Mouse (Mus musculus) frontal cortex, postnatal 36 days (tissue): Measurements from ENCODE around the gene Cd37.
A peak's percentile ranks its signal among the peaks of the same experiment; 100 is the strongest.

Experiments used
- DNase-seq, 2 experiments: peaks; one replicate each; pipeline ENCODE4 v3.0.0; 2022; ENCODE audit warnings: low spot score in 2 of 2

Cd37 gene

DNA sequence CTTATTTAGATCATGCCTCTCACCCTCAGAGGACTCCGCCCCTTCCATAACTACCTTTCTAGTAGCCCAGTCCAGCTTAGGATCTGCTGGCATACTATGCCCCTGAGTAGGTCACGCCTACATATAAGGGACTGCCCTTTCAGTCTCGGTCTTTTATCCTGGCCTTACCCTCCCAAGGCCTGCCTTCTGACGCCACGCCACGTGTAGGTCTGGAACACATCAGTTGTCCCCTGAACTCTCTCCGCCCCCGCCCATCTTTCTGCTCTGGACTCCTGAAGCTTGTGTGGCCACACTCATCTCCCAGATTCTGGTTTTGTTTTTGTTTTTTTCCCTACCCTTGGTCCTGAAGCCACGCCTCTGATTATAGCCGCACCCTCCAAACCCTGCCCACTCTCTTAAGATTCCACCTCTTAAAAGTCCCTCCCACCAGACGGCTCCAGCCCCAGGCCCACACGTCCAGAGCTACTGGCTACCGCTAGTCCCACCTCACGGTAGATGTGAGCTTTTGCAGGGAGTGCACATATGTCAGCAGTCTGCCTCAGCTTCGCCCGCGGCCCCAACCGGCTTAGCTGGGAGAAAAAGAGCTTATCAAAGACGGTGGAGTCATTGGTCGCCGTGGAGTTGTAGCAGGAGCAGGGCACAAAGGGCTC is 3.9 kb downstream of the Cd37 start:
- peak; percentile 18 to 34 for DNase-seq

DNA sequence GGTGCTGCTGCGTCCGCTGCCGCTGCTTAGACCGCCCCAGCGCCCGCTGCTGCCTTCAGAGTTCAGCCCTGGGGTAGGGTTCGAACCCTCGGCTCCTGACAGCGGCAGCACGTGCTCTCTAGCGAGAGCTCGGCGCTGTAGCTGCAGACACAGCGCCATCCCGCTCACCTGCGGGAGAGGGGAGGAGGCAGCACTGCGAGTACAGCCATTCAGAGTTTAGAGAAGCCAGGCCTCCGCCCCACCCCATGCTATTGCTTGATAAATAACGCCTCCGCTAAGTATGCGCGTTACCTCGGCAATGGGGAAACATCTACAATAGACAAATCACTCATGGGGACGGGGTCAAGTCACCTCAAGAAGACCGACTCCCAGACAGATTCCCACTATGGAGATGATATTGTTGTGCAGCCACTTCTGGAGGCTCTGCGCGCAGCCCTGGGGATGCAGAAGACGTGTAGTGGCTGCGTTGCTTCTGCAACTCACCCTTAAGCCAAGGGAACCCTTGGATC is 4.5 kb downstream of the Cd37 start:
- DNase-seq, result no peak

DNA sequence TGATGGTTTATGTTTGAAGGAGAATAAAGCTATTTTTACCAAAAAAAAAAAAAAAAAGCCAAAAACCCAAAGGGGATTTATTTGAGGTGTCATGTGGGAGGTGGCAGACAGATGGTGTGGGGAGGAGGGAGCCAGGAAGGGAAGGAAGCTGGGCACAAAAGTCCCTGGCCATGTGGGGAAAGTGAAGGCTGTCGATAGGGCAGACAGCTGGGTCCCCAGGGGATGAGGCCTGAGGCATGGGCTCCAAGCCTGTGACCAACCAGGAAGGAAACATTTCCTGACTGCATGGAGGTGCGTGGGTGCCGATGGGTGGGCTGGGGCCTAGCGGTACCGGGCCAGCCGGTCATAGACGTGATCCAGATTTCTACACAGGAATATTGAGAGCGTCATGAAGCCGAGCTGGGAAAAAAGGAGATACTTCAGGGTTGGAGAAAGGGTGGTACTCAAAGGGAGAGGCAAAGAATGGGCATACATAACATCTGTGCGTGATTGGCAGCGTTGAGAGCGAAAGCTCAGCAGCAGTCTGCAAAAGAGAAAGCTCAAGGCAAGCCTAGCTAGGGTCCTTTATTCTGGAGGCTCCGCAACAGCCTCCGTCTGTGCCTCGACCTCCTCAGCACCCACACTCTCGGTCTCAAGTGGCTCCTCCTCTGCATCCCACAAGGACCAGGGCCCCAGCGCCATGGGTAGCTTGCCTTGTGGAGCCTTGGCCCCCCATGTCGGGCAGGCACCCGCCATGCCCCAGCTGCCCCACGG is 5.2 kb downstream of the Cd37 start:
- DNase-seq, result peak; percentile 84 to 85

DNA sequence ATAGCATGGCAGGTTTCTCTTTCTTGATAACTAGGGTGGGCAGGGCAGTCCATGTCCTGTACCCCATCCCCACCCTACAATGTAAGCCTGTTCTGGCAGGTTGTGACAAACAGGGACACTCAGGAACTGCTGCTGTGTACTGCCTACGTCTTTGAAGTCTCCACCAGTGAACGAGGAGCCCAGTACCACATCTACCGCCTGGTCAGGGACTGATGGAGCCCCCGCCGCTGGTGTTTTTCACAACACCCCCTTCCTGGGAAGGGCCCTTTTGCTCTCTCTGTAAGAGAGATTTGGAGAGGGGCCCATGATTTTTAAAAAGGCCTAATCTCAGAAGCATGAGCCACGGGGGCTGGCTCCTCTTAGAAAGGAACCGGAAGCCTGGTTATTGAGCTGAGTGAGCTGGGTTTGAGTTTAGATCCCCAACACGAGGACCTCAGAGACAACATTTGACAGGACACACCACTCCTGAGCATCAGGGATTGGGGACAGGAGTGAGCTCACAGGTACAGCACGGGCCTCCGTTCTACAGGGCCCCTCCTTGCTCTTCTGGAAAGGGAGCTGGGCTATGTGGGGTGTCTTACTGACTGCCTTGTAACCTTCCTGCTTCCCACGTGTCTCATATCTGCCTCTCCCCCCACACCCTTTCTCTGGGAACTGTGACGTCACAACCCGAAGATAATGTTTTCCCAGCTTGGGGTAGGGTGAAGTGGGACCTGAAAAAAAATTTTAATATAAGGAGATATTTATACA is 6.0 kb downstream of the Cd37 start:
- DNase-seq, result peak; percentile 49 to 73

DNA sequence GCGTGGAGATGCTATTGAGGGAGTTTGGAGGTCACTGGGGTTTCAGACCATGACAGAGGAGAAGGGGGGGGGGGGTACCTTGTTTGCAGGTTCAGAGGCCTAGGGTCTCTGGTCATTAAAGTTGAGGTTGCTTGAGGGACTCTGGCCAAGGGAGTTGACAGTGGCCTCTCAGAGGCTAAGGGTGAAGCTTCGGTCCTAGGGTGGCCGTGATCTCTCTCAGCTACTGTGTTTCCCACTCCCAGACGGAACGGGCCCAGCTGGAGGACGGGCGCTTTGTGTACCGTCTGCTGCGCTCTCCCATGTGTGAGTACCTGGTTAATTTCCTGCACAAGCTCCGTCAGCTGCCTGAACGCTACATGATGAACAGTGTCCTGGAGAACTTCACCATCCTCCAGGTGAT is 7.0 kb downstream of the Cd37 start:
- DNase-seq, result no peak

DNA sequence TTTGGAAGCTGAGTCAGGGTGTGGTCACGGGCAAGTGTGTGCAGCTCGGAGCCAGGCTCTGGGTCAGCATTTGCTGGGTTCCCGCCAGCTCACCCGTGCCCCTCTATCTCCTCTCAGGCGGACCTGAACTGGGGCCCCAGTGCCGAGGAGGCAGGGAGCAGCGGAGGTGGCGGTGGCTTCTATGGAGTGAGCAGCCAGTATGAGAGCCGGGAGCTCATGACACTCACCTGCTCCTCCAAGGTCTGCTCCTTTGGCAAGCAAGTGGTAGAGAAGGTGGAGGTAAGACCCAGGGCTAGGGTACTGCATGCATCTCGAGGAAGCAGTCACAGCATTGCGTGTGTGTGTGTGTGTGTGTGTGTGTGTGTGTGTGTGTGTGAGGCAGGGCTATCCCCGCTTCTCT is 7.7 kb downstream of the Cd37 start:
- DNase-seq, result no peak

DNA sequence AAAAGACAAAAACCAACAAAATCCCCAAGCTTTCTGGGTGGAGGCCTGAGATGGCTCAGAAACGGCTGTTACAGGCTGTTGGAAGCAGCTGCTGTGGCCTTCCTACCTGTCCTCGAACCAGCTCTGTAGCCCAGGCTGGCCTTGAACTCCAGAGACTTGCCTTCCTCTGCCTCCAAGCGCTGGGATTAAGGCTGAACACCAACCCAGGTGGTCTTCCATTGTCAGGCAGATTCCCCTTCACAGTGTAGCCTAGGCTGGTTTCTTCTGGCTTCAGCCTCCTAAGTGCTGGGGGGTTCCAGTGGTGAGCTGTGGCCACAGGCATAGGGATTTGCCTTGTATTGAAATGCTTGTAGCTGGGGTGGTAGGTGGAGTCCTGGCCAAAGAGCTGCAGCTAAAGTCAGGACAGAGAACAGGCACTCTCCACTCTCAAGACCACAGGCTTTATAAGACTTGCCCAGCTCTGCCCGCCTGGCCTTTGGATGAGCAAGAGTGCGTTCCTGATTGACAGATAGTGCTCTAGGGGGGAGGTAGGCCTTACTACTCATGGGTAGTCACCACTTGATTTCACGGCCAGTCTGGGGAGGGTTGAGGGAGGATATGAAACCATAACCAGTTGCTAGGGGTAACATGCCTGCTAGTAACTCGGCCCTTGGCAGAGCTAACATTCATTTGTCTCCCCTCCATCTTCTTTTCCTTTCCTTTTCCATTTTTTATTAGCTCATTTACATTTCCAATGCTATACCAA is 9.3 kb downstream of the Cd37 start:
- DNase-seq, result no peak

DNA sequence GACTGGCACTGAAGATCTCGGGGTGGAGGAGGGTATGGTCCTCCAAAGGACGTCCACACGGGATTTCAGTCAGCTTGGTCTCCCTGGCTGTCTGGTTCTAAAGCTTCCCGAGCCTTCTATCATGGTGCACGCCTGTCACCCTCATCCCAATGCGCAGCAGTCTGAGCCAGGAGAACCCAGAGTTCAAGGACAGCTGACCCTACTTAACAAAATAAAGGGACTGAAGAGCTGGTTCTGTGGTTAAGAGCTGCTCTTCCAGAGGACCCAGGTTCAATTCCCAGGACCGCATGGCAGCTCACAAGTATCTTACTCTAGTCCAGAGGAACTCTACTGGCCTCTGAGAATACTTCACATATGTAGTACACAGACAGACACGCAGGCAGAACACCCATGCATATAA is 9.9 kb downstream of the Cd37 start:
- DNase-seq, result no peak

DNA sequence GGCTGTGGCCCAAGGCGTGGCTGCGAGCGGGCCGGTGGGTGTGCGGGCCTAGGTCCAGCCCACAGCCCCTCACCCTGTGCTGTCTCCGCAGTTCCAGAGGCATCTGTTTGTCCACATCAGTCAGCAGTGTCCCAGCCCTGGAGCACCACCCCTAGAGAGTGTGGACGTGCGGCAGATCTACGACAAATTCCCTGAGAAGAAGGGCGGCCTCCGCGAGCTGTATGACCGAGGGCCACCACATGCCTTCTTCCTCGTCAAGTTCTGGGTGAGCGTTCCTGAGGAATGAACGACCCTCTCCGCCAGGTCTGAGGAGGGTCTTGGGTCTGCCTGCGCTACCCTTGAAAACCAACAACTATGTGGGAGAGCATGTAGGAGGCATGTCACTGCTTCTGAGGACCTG is 10.4 kb downstream of the Cd37 start:
- DNase-seq, result no peak

DNA sequence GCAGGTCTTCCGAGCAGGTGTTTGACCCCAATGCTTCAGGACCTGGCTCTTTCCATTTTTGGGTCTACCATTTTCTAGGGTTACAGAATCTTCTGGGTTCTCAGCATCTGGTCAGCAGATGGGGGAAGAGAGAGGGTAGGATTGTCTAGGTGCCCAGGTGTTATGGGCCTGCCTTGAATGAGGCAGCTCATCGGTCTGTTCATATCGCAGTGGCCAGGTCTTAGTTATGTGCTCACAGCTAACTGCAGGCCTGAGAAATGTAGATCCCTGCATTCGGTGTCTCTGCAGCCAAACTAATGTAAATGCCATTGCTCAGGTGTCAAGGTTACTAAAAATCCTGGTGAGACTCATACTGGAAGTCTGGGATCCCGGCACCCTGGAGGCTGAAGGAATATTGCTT is 12.5 kb downstream of the Cd37 start:
- no peak for DNase-seq

DNA sequence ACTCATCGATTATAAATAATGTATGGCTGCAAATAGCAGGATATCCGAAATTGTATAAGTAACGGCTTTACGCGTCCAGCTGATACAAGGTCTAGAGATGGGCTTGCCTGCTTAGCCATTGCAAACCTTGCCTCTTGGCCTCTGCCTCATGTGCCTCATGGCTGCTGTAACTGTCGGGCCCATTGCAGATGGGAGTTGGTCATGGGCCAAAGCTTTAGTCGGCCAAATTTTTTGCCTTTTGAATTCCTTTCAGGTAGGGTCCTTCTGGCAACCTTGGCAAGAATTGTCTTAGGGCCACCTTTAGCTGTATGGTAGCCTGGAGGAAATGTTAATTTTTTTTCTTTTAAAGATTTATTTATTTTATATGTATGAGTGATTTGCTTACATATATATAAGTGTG is 14.1 kb downstream of the Cd37 start:
- no peak for DNase-seq

DNA sequence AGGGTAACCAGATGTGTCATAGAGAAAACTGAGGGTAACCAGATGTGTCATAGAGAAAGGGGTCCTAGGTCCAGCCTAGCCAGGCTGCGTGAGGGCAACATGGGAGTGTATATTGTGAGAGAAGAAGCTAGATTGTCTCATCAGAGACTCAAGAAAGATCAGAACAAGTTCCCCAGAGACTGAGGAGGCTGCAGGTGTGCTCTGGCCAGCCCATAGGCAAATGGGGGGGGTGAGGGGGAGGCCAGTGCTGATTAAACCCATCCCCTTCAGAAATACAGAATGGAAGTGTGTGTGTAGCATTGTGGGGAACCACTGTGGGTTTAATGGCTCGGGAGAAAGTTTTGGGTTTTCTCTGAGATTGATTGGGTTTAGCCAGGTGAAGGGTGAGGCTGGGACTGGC is 17.2 kb downstream of the Cd37 start:
- DNase-seq, result no peak

DNA sequence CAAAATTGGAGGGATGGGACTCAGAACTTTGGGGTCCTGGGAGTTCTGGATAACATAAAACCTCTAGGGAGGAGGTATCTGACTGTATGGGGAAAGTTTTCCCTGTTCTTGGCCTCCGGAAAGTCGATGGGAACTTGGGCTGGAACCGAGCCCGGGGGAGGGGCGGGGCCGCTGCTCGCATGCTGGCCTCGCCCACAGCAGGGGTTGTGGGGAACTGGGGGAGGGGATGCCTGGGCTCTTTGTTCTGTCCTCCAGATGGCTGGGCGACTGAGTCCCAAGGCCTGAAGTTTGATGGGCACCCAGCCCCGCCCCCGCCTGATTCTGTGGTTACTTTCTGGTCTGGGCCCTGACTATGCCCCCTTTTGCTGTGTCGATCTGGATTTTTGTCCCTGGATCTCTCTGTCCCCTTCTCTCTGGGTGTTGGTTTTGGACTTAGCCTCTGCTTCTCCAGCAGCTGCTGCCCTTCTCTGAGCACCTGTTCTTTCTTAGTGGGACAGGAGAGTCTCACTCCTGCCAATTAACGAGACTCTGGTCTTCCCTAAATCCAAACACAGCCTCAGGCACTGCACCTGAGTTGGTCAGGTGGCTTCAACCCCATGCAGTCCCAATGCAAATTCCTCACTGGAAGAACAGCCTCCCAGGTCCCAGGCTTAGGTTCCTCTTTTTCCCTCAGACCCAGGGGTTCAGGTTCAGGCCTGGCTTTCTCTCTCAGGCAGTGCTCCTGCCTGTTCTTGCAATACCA is 22.3 kb downstream of the Cd37 start:
- no peak for DNase-seq

DNA sequence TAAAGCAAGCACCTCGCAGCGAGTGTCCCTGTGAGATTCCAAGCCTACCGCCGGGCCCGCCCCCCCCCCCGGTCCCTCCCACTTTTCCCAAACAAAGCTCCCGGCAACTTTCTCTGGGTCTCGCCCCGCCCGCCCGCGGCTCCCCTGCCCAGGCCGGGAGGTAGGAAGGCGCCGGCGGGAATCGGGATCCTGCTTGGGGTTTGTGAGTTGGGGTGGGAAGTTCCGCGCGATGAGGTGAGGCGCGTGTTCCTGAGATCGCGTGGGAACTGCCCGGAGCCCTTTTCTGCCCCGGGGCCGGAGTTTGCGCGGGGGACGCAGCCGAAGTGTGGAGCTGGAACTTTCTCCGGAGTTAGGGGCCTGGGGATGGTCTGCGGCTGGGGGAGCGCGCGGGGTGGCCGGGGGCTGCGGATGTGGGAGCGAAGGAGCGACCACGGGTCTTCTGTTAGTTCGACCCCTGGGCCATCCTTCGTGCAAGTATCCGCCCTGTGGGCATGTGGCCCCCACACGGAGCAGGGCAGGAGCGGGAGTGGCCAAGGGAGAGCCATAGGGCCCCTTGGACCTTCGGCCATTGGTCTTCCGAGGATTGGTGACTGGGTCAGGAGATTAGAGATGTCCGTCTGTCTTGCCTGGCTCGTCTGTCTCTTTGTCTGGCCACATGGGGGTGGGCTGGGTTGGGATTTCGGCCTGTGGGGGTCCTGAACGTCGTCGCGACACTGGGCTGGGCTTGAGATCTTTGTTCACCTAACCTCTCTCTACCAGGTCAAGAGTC is 23.1 kb downstream of the Cd37 start, which contains the start of gene Tead2:
Tead2 (plus strand) TSS at position 81 of the 769 bp plus-strand sequence.
- DNase-seq, result no peak

DNA sequence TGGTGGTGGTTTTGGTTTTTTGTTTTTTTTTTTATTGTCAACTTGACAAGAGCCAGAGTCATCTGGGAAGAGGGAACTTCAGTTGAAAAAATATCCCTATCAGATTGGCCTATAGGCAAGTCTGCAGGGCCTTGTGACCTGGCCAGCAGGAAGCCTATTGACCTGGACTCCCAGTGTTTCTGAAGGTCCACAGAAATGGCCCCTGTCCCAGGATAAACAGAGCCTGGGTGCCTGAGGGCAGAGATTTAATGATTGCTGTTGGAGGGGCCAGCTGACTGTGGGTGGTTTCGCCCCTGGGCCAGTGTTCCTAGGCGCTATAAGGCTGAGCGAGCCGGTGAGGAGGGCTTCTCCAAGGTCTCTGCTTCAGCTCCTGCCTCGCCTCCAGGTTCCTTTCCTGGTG is 25.2 kb downstream of the Cd37 start:
- DNase-seq, result no peak

DNA sequence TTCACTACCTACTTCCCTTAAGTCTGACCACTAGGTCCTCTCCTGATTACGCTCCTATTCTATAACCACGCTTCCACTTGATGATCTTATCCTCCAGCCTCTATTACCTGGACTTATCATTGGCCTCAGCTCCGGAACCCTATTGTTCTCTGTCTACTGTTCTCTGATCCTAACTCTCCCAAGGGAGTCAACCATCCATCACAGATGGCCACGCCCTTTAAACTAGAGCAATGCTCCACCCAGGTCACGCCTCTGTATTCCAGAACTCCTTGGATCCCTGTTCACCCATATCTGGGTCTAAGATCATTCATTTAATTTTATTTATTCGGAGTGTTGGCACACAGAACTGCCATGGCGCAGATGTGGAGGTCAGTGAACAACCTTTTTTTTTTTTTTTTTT is 26.6 kb downstream of the Cd37 start:
- no peak for DNase-seq

DNA sequence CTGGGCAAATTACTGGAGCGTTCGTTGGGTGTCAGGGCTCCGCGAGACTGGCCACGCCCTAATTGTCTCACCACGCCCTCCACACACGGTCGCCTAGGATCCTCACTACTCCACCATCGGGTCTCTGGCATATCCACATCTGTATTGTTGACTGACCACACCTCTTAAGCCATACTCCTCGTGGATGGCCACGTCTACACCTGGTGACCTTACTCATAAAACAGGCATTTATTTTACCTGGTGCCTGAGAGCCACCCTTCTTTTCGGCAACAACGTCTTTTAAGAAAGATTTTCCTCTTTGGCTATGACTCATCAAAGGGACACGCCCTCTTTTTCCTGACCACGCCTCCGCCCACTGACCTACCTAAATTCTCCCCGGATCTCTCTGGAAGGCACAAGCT is 27.1 kb downstream of the Cd37 start, which contains the start of gene Dkkl1:
Dkkl1 (minus strand) TSS at position 297 of the 401 bp plus-strand sequence.
- DNase-seq, result no peak

DNA sequence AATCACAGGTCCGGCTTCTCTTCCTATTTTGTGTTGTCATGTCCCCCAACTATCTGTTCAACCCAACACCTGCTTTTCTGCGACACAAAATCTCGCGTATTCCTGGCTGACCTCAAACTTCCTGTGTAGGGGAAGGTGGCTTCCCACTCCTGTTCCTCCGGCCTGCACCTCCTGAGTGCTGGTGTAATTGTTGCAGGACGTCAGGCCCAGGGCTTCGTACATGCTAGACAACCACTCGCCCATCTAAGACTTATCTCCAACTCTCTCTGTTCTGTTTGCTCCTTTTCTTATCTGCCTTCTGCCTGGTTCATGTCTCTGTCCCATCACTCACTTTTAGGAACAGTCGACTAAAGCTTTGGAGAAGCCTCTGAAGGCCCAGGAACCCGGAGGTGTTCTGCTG is 27.8 kb downstream of the Cd37 start:
- no peak for DNase-seq

DNA sequence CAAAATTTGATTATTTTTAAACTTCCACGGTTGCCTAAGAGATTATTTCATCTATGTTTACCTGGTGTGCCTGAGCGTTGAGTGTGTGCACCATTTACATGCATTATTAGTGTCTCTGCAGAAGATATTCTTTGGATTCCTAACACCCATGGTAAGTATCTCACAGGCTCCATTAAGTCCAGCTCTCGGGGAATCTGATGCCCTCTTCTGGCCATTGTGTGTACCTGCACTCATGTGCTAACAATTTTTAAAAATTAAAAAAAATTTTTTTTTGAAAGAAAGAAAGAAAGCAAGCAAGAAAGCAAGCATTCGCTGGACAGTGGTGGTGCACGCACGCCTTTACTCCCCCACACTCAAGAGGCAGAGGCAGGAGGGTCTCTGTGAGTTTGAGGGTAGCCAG is 30.7 kb downstream of the Cd37 start:
- no peak for DNase-seq

DNA sequence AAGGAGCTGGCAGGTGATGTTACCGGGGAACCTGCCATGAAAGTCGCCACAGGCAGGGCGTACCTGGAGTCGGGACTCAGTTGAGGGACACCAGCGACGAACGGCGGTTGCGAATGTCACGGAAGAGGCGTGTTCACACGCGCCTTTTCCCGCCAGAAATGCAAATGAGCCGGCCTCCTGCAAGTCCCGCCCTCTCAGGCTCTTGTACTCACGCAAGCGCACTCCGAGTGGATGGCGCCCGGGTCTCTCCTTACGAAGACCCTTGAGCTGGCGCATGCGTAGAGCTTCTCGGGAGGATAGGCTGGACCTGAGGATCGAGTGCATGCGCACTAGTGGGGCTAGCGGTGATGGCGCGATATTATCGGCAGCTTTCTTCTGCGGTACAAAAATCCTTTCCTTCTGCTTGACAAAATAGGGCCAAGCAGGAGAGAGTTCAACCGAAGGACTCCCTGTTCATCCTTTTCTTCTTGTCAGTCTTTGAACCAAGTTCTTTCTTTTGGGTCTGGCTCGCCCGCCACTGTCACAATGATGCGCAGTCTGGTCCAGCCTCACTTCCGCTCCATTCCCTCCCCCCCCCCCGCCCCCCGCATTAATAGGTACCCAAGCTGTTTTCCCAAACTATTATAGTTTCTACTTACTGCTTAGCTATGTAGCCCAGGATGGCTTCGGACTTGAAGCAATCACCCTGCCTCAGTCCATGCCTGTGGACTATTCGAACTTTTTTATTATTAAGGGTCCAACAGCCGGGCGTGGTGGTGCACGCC is 34.4 kb downstream of the Cd37 start, which contains the start of gene Ccdc155:
Ccdc155 (minus strand) TSS at position 513 of the 764 bp plus-strand sequence.
- DNase-seq, result peak; percentile 91 to 93
